Mouse (Mus musculus): ENCODE results near the gene Rmnd1.

DNA sequence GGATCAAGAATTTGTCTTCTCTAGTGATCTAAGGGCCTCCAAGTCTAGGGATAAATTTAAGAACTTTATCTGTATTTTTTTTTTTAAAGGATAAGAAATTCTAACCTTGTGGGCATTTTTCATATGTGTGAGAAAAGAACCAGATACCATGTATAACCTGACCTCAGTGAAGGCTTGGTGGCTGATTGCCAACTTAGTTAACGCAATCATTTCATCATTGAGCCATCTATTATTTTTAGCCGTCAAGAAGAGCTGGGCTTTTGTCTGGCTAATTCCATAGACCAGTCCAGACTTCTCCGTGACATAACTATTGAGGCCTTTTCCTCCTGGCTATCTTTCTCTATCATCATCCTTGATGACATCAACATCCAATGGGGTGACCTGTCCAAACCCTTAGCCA is 43.2 kb upstream of the Rmnd1 start:
- no peak for TF ChIP-seq POLR2A (IDR thresholded peaks at IDR 0.05; ENCODE audit: control insufficient read depth, low read depth, low read length)
- no peak for TF ChIP-seq CTCF (IDR thresholded peaks at IDR 0.05; ENCODE audit: control insufficient read depth, insufficient read depth, insufficient replicate concordance, low read depth, low read length)
